Mouse (Mus musculus): ENCODE results near the gene Creld2. TPM values are rescaled to one million over a fixed set of nuclear protein-coding genes. Genes with fewer than 3 reads are reported as not detected.

Gene Creld2
- polyA plus RNA-seq, 1 experiment from 2014 or later: 123 TPM

- ATAC-seq: 0 out of 2 replicates have a peak, but pooled peaks have one; percentile 5
- H3K4me2 ChIP-seq (ENCODE audit: low read depth, low read length): peak overlapping the region; percentile 75
- H3K4me3 ChIP-seq (ENCODE audit: low read length): 0 out of 2 replicates have a peak overlapping the region, but pooled peaks have one; percentile 8
- no peaks in the 10 kb centered on the region for H3K36me3 ChIP-seq (ENCODE audit: control insufficient read depth, insufficient read depth, low read length)
- 49% methylated on average over 5 of the region's 5 CpGs for WGBS
- no peaks in the 10 kb centered on the region for H3K27me3 ChIP-seq (replicated peaks; ENCODE audit: control insufficient read depth, insufficient read depth, low read length)
- no peak overlapping the region; the same call in 1 of the 2 replicates for H3K9ac ChIP-seq (ENCODE audit: low read depth, low read length)
- H3K4me1 ChIP-seq (ENCODE audit: control insufficient read depth, insufficient read depth, low read length): peaks cover 31% of the 10 kb centered on the region
- H3K9me3 ChIP-seq (ENCODE audit: control insufficient read depth, low read length): no peaks in the 10 kb centered on the region
- H3K27ac ChIP-seq (ENCODE audit: low read length): peak overlapping the region; percentile 26; the same call in 1 of the 2 replicates
These were observed 17.1 kb downstream of the Creld2 start for GRCm38 (mm10) chr15:88836571-88836970.

- Histone ChIP-seq H3K9me3 (ENCODE audit: control insufficient read depth, low read length) (no peaks in the 10 kb centered on the region), H3K36me3 (ENCODE audit: control insufficient read depth, insufficient read depth, low read length) (no peaks in the 10 kb centered on the region), H3K9ac (ENCODE audit: low read depth, low read length) (peak overlapping the region; percentile 72), H3K4me3 (ENCODE audit: low read length) (peak overlapping the region; percentile 65), H3K4me1 (ENCODE audit: control insufficient read depth, insufficient read depth, low read length) (peaks cover 26% of the 10 kb centered on the region), H3K27me3 (replicated peaks; ENCODE audit: control insufficient read depth, insufficient read depth, low read length) (no peaks in the 10 kb centered on the region), H3K4me2 (ENCODE audit: low read depth, low read length) (peak overlapping the region; percentile 75), H3K27ac (ENCODE audit: low read length) (peak overlapping the region; percentile 84)
- under 1% methylated on average over 39 of the region's 39 CpGs for WGBS
- peak; percentile 87 for ATAC-seq
These were observed 17.9 kb downstream of the Creld2 start for GRCm38 (mm10) chr15:88837199-88837932.

GRCm38 (mm10) chr15:88837977-88838376 lies 18.5 kb downstream of the Creld2 start:
- Histone ChIP-seq H3K27me3 (replicated peaks; ENCODE audit: control insufficient read depth, insufficient read depth, low read length) (no peaks in the 10 kb centered on the region), H3K36me3 (ENCODE audit: control insufficient read depth, insufficient read depth, low read length) (no peaks in the 10 kb centered on the region), H3K4me3 (ENCODE audit: low read length) (peak overlapping the region; percentile 65), H3K9me3 (ENCODE audit: control insufficient read depth, low read length) (no peaks in the 10 kb centered on the region), H3K9ac (ENCODE audit: low read depth, low read length) (peak overlapping the region; percentile 72), H3K27ac (ENCODE audit: low read length) (peak overlapping the region; percentile 84), H3K4me1 (ENCODE audit: control insufficient read depth, insufficient read depth, low read length) (peaks cover 22% of the 10 kb centered on the region), H3K4me2 (ENCODE audit: low read depth, low read length) (peak overlapping the region; percentile 75)
- under 1% methylated on average over 11 of the region's 11 CpGs for WGBS
- no peak for ATAC-seq

- H3K27me3 ChIP-seq (replicated peaks; ENCODE audit: control insufficient read depth, insufficient read depth, low read length): no peaks in the 10 kb centered on the region
- peak overlapping the region; percentile 30; the same call in 1 of the 2 replicates for H3K9ac ChIP-seq (ENCODE audit: low read depth, low read length)
- H3K4me1 ChIP-seq (ENCODE audit: control insufficient read depth, insufficient read depth, low read length): peaks cover 22% of the 10 kb centered on the region
- no peak overlapping the region for H3K4me2 ChIP-seq (ENCODE audit: low read depth, low read length)
- no peaks in the 10 kb centered on the region for H3K36me3 ChIP-seq (ENCODE audit: control insufficient read depth, insufficient read depth, low read length)
- no peak overlapping the region for H3K4me3 ChIP-seq (ENCODE audit: low read length)
- WGBS: 24% methylated on average over 9 of the region's 9 CpGs
- peak; percentile 45 for ATAC-seq
- H3K9me3 ChIP-seq (ENCODE audit: control insufficient read depth, low read length): no peaks in the 10 kb centered on the region
- H3K27ac ChIP-seq (ENCODE audit: low read length): peak overlapping the region; percentile 70
These were observed 19.8 kb downstream of the Creld2 start for GRCm38 (mm10) chr15:88839271-88839670.

- H3K27me3 ChIP-seq (replicated peaks; ENCODE audit: control insufficient read depth, insufficient read depth, low read length): no peaks in the 10 kb centered on the region
- no peaks in the 10 kb centered on the region for H3K9me3 ChIP-seq (ENCODE audit: control insufficient read depth, low read length)
- no peaks in the 10 kb centered on the region for H3K36me3 ChIP-seq (ENCODE audit: control insufficient read depth, insufficient read depth, low read length)
- peaks cover 22% of the 10 kb centered on the region for H3K4me1 ChIP-seq (ENCODE audit: control insufficient read depth, insufficient read depth, low read length)
- no peak overlapping the region for H3K4me2 ChIP-seq (ENCODE audit: low read depth, low read length)
- no peak overlapping the region for H3K4me3 ChIP-seq (ENCODE audit: low read length)
- whole genome bisulfite sequencing: 72% methylated on average over 10 of the region's 10 CpGs
- no peak for ATAC-seq
- H3K27ac ChIP-seq (ENCODE audit: low read length): peak overlapping the region; percentile 70
- no peak overlapping the region for H3K9ac ChIP-seq (ENCODE audit: low read depth, low read length)
These were observed 20.7 kb downstream of the Creld2 start for GRCm38 (mm10) chr15:88840126-88840525.

- no peaks in the 10 kb centered on the region for H3K27me3 ChIP-seq (replicated peaks; ENCODE audit: control insufficient read depth, insufficient read depth, low read length)
- peaks cover 22% of the 10 kb centered on the region for H3K4me1 ChIP-seq (ENCODE audit: control insufficient read depth, insufficient read depth, low read length)
- no peak overlapping the region for H3K4me3 ChIP-seq (ENCODE audit: low read length)
- H3K27ac ChIP-seq (ENCODE audit: low read length): no peak overlapping the region
- no peak for ATAC-seq
- H3K9ac ChIP-seq (ENCODE audit: low read depth, low read length): no peak overlapping the region
- H3K4me2 ChIP-seq (ENCODE audit: low read depth, low read length): no peak overlapping the region
- no peaks in the 10 kb centered on the region for H3K9me3 ChIP-seq (ENCODE audit: control insufficient read depth, low read length)
- H3K36me3 ChIP-seq (ENCODE audit: control insufficient read depth, insufficient read depth, low read length): no peaks in the 10 kb centered on the region
- 100% methylated on average over 2 of the region's 2 CpGs for WGBS
These were observed 21.7 kb downstream of the Creld2 start for GRCm38 (mm10) chr15:88841160-88841559.

- H3K36me3 ChIP-seq (ENCODE audit: control insufficient read depth, insufficient read depth, low read length): no peaks in the 10 kb centered on the region
- no peak overlapping the region for H3K9ac ChIP-seq (ENCODE audit: low read depth, low read length)
- H3K27me3 ChIP-seq (replicated peaks; ENCODE audit: control insufficient read depth, insufficient read depth, low read length): no peaks in the 10 kb centered on the region
- no peaks in the 10 kb centered on the region for H3K9me3 ChIP-seq (ENCODE audit: control insufficient read depth, low read length)
- no peak overlapping the region for H3K27ac ChIP-seq (ENCODE audit: low read length)
- H3K4me3 ChIP-seq (ENCODE audit: low read length): no peak overlapping the region
- ATAC-seq: no peak
- H3K4me1 ChIP-seq (ENCODE audit: control insufficient read depth, insufficient read depth, low read length): peaks cover 16% of the 10 kb centered on the region
- WGBS: 89% methylated on average over 3 of the region's 3 CpGs
- no peak overlapping the region for H3K4me2 ChIP-seq (ENCODE audit: low read depth, low read length)
These were observed 22.3 kb downstream of the Creld2 start for GRCm38 (mm10) chr15:88841580-88842299.

GRCm38 (mm10) chr15:88842300-88842673 lies 22.8 kb downstream of the Creld2 start:
- Histone ChIP-seq H3K4me2 (ENCODE audit: low read depth, low read length) (no peak overlapping the region), H3K4me3 (ENCODE audit: low read length) (no peak overlapping the region), H3K9ac (ENCODE audit: low read depth, low read length) (0 out of 2 replicates have a peak overlapping the region, but pooled peaks have one; percentile 10), H3K36me3 (ENCODE audit: control insufficient read depth, insufficient read depth, low read length) (no peaks in the 10 kb centered on the region), H3K4me1 (ENCODE audit: control insufficient read depth, insufficient read depth, low read length) (peaks cover 15% of the 10 kb centered on the region), H3K9me3 (ENCODE audit: control insufficient read depth, low read length) (no peaks in the 10 kb centered on the region), H3K27ac (ENCODE audit: low read length) (no peak overlapping the region), H3K27me3 (replicated peaks; ENCODE audit: control insufficient read depth, insufficient read depth, low read length) (no peaks in the 10 kb centered on the region)
- 66% methylated on average over 3 of the region's 3 CpGs for WGBS
- no peak for ATAC-seq

- H3K36me3 ChIP-seq (ENCODE audit: control insufficient read depth, insufficient read depth, low read length): no peaks in the 10 kb centered on the region
- no peaks in the 10 kb centered on the region for H3K9me3 ChIP-seq (ENCODE audit: control insufficient read depth, low read length)
- no peak overlapping the region for H3K4me3 ChIP-seq (ENCODE audit: low read length)
- 32% methylated on average over 8 of the region's 8 CpGs for WGBS
- H3K4me1 ChIP-seq (ENCODE audit: control insufficient read depth, insufficient read depth, low read length): peaks cover 9% of the 10 kb centered on the region
- H3K27me3 ChIP-seq (replicated peaks; ENCODE audit: control insufficient read depth, insufficient read depth, low read length): no peaks in the 10 kb centered on the region
- H3K27ac ChIP-seq (ENCODE audit: low read length): no peak overlapping the region
- ATAC-seq: no peak
- H3K4me2 ChIP-seq (ENCODE audit: low read depth, low read length): no peak overlapping the region
- no peak overlapping the region for H3K9ac ChIP-seq (ENCODE audit: low read depth, low read length)
These were observed 24.1 kb downstream of the Creld2 start for GRCm38 (mm10) chr15:88843486-88844097.
